Mouse (Mus musculus): ENCODE results near the gene Lipe.
"Not testable (repeated sequence)": the region's sequence is repeated elsewhere in the genome, so short reads cannot be mapped to it uniquely, and the experiment has no call there.

Gene Lipe

GRCm38 (mm10) chr7:25412833-25413441 lies 14.4 kb upstream of the Lipe start, which contains the start of gene Cxcl17:
TSS of gene Cxcl17 (minus strand) at chr7:25412886.
- no peak for DNase-seq

GRCm38 (mm10) chr7:25411861-25412260 lies 13.4 kb upstream of the Lipe start:
- DNase-seq = no peak

GRCm38 (mm10) chr7:25410969-25411615 lies 12.6 kb upstream of the Lipe start:
- no peak for DNase-seq

DNA sequence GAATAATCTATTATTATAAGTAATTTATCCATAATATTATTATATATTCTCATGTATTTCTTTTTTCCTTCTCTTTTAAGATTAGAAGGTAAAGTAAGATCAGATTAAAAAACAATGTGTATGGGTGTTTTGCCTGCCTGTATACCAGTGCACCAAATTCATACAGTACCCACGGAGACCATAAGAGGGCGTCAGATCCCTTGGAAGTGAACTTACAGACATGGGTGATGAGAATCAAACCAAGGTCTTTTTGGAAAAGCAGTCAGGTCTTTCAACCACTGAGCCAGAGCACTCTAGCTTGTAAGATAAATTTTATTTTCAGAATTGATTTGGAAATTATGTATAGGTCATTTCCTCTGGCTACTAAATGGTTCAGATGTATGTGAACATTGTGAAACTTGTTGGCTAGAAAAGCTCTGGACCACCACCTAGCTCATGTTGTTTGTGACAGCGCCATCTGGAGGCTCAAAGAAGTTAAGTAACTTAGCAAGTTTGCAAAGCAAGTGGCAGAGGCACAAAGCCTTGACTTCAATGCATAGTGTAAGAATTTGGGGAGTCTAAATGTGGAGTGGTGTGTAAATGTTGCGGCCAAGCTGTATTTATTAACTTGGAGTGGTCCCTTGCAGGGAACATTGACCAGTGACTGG lies 10.7 kb upstream of the Lipe start:
- peak in 1 of 2 experiments; percentile 55 for DNase-seq

DNA sequence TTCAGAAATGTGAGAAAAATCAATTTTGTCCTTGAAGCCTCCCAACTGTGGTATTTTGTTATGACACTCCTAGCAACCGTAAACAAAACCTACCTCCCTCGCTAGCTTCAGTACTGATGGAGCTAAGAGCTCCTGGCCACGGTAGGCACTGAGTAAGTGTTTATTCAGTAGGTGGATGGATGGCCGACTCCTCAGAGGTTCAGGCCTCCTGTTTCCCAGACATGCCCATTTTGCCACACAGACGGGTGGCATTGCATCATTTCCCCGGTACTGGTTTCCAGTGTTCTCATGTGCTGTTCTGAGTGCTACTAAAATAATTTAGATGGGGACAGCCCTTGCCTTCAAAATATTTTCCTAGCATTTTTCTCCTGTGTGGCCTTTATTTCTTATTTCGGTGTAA lies 8.0 kb upstream of the Lipe start:
- no peak for DNase-seq

GRCm38 (mm10) chr7:25402671-25403101 lies 4.2 kb upstream of the Lipe start:
- DNase-seq = peak; percentile 65 to 79

DNA sequence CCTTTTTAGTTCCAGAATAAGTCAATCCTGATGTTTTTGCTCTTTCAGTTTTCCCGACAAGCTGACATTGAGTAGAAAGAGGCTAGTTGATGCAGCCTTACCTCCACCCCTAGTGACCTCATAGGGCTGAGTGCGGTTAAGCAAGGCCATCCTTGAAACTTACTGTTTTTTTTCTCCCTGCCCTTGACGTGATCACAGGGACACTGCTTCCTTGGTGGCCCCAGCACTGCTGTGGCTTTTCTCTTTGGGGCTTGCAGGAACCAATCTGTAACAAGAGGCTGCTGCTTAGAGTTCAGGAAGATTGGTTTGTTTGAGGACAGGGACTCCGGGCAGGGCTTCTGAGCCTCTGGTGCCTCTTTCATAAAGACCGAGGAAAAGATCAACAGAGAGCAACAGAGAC lies 3.5 kb upstream of the Lipe start:
- no peak for DNase-seq

GRCm38 (mm10) chr7:25401551-25401950 lies 3.0 kb upstream of the Lipe start:
- DNase-seq = no peak

GRCm38 (mm10) chr7:25399028-25399427 lies 518 bp upstream of the Lipe start:
- not testable (repeated sequence) for DNase-seq

DNA sequence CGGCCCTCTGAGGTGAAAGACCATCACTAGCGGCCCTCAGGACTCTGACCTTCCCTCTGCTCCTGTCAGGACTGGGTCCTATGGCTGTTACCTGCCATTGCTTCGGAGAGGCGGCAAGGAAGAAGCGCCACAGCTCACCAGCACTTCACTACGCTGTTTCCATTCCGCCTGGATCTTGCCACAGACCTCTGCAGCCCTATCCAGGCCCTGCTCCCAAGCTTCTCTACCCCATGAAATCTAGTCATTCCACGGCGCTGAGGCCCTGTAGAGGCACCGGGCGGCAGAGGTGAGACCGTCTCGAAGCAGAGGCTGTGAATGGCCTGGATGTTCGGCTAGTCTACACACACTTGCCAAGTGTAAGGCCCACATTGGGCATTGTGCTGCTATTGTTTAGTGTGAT lies 1.9 kb downstream of the Lipe start:
- no peak for DNase-seq

GRCm38 (mm10) chr7:25395558-25396521 lies 2.7 kb downstream of the Lipe start:
- peak; percentile 98 for DNase-seq

DNA sequence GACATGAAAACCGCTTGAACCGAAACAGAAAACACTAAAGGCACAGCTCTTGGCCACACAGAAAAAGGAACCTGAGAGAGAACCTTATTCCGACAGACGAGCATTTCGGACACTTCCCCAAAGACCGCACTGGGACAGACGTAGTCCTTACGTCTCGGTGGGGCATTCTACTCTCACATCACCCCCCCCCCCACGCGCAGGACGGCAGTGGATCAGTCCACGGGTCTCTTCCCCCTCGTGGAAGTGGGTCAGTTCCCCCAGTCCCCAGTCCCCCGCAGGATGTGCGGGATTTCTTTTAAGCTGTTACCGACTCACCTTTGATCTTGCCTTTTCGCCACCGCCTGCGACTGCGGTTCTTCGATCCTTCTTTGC lies 3.3 kb downstream of the Lipe start:
- DNase-seq = no peak

DNA sequence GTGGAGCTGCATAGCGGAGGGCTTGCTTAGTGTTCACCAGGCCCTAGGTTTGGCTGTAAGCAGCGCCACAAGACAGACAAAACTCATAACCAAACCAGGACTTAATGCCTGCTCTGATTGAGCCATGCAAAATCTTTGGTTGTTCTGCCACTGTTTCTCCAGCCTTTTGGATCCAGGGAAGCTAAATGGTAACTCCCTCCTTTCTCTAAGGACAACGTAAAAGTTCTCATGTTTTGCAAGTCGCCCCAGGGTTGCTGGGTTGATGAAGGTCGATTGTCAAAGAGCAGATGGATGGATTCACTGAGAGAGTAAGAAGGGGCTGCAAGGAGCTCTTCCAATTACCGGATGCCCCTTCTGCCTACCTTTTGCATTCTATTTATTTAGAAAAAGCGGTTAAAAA lies 3.8 kb downstream of the Lipe start:
- DNase-seq = no peak

DNA sequence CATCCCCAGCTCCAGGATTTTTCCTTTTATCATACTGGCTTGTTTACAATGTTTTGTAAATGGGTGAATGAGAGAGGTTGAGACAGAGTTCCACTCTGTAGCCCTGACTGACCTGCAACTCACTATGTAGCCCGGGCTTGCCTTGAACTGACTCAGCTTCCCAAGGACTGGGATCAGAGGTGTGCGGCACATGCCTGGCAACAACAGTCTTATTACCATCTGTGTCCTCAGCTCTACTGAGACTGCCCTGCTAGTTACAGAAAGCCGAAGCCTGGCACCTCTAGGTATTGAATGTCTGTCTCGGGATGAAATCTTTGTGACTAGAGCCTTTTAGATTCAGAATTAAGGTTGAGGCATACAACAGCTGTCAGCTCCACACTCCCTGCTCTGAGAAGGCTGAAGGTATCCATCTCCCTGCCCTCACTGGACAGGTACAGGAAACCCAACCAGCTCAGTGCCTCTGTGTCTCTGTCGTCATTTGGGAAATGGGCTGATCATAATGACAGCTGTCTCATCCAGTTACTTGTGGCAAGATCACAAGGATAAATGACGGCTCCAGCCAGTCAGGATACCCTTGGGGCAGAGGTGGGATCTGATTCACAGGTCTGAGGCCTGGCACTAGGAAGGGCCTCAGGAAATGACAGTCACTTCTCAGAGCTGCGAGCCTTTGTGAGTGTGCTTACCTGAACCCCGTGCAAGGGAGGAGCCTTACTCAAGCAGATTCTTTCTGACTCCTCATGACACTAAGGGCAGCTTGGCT lies 4.9 kb downstream of the Lipe start:
- DNase-seq = no peak

- no peak for DNase-seq
Observed at GRCm38 (mm10) chr7:25392851-25393250, 5.7 kb downstream of the Lipe start.

DNA sequence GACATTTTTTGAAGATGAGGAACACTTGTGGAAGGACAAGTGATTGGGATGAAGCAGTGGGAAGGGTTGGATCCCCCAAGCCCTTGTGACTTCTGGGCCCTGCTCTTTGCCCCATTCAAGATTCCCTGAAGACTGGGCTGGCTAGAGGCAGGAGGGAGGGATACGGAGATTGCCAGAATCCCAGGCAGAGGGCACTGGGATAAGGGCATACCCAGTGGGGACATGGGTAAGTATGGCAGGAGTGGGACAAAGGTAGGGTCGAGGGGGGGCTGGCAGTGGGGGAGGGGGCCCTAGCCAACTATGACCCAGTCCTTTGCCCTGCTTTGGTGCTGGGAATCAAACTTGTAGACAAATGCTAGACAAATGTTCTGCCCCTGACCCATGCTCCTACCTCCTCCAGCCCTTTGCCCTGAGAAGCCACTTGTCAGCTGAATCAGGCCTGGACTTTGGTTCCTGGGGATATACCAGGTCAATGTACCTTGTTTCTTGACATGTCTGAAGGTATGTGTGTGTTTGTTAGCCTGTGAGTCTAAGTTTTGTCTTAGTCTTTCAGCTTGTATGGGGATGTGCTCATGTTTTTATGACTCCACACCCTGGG lies 6.6 kb downstream of the Lipe start:
- DNase-seq = no peak

DNA sequence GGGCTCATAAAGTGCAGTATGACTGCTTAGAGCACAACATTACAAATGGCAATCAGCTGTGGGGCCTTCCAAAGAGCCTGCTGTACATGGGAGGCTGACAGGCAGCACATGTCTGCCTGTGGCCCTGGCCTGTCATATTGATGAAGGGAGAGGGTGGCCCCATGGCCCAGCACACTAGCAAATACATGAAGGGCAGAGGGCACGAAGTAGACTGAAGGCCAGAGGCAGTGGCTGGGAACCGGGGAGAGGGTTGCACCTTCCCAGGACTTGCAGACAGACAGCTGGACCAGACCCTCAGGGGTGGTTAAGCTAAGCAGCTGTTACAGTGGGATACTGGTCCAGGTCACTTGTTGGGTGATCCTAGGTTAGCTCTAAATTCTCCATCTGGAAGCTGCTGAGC lies 7.5 kb downstream of the Lipe start:
- DNase-seq = no peak

GRCm38 (mm10) chr7:25390054-25390770 lies 8.3 kb downstream of the Lipe start:
- peak in 1 of 2 experiments; percentile 69 for DNase-seq

GRCm38 (mm10) chr7:25388916-25389315 lies 9.6 kb downstream of the Lipe start:
- DNase-seq = no peak

GRCm38 (mm10) chr7:25387811-25388440 lies 10.6 kb downstream of the Lipe start:
- DNase-seq = no peak

All from kidney, postnatal 4 days (tissue).